Mouse (Mus musculus): ENCODE data around the gene Wdr83os.

- TF ChIP-seq CTCF (IDR thresholded peaks at IDR 0.05; ENCODE audit: low read depth) = no peak
- no peak for TF ChIP-seq EP300 (optimal IDR thresholded peaks at IDR 0.05)
These were observed 46.7 kb upstream of the Wdr83os start for GRCm38 (mm10) chr8:85033867-85034266.
